Mouse (Mus musculus) bone marrow macrophage, adult 2 months (primary cell): ENCODE data around the gene Gipc1. TPM values are rescaled to one million over a fixed set of nuclear protein-coding genes. Genes with fewer than 3 reads are reported as not detected.

Experiments
- H3K27ac ChIP-seq: 2 replicates; pipeline ENCODE4 v1.5.1; 2012; ENCODE audit warnings: low read depth, low read length; ENCODE audit not compliant: insufficient read depth
- H3K4me1 ChIP-seq: 2 replicates; pipeline ENCODE4 v1.6.1; 2012; ENCODE audit warnings: low read length; ENCODE audit not compliant: control insufficient read depth, insufficient read depth
- H3K4me3 ChIP-seq: 2 replicates; pipeline ENCODE4 v1.5.1; 2012; ENCODE audit warnings: mild to moderate bottlenecking, low read length, moderate library complexity; ENCODE audit not compliant: insufficient read depth
- CTCF ChIP-seq: IDR thresholded peaks from 2 replicates; pipeline ENCODE4 v1.5.1; 2012; ENCODE audit warnings: low read depth, mild to moderate bottlenecking, low read length, moderate library complexity
- POLR2A ChIP-seq: IDR thresholded peaks from 2 replicates; pipeline ENCODE4 v1.6.1; 2012; ENCODE audit warnings: mild to moderate bottlenecking, low read depth, low read length, borderline replicate concordance
- polyA plus RNA-seq: library from polyadenylated mRNA; stranded (reverse); fragments of >200 nt; gene quantifications from 2 replicates; pipeline ENCODE4 v1.2.4, GENCODE M21; 2012; ENCODE audit not compliant: missing spikeins, insufficient read depth, insufficient read length

Gene Gipc1
- 25.6 and 32.2 TPM in 2 replicates for polyA plus RNA-seq

DNA sequence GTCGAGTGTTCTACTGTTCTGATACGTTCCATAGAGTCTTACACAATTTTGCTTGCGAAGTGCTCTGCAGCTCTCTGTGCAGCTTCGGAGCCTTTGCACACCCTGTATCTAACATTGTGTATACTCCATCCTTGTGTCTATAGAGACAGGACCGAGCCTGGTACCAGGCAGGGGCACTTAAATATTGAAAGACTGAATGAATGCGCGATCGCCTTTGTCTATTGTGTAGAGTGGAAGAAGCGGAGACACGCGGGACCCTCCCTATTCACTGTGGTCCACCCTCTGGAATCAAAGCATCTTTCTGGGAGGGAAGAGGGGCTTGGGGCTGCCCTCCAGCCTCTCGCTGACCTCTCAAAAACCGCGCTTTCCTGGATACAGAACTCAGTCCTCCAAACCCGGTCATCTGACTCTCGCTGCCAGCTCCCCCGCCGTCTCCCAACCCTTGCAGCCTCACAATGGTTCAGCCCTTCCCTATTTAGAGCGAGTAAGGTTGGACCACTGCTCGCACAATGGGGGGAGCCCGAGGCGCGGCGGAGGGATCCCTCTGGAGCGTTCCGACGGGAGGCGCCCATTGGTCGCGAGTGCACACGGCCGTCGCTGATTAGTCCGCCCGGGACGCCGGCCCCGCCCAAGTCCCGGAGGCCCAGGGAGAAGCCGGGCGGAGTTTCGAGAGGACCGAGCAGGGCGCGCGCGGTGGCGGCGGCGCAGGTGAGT is at the start of gene Gipc1:
Gene Gipc1 (plus strand): TSS at position 648 of the 714 bp plus-strand sequence.
- TF ChIP-seq POLR2A = peak; percentile 71; the same call in 1 of the 2 replicates
- no peak for TF ChIP-seq CTCF
- Histone ChIP-seq H3K4me3 (peak within 1 kb of the TSS; percentile 89), H3K4me1 (peaks cover 10% of the 10 kb centered on the region), H3K27ac (peak within 1 kb of the TSS; percentile 50)

DNA sequence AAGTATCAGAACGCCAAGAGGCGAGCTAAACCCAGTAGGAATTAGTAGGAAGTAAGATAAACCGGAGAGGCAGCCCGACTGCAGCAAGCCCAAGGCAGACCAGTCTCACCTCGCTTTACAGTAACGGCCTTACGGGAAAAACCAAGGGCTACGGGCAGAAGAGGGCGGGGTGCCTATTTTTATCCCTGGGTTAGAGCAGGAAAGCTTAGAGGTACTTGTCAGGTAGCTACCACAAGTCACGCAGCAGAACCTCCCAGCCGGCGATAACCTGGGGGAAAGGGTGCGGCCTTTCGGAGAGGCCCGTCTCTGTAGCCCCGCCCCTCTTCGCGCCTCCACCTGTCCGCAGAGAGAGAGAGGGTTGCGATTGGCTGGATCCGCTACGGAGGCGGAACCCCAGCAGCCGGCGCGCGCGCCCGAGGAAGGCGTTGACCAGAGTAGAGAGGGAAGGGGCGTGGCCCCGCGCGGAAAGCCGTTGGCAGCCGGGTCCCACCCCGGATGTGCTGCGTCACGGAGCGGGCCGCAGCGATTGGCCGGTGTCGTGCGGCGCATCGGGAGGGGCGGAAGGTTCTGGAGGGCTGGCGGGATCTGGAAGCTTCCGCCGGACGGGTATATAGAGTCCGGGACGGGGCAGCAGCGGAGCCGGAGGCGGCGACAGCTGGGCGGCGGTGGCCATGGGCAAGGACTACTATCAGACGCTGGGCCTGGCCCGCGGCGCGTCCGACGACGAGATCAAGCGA is 44.6 kb upstream of the Gipc1 start, which contains the start of the genes Tecr and Dnajb1:
Gene Tecr (minus strand): TSS at position 311 of the 737 bp plus-strand sequence.
Gene Dnajb1 (plus strand): TSS at position 533 of the 737 bp plus-strand sequence.
- H3K27ac ChIP-seq = peak within 1 kb of the TSS; percentile 71
- peak; percentile 78 for TF ChIP-seq POLR2A
- no peak for TF ChIP-seq CTCF
- H3K4me3 ChIP-seq = peak within 1 kb of the TSS; percentile 97
- H3K4me1 ChIP-seq = peaks cover 8% of the 10 kb centered on the region; the same call in 1 of the 2 replicates

DNA sequence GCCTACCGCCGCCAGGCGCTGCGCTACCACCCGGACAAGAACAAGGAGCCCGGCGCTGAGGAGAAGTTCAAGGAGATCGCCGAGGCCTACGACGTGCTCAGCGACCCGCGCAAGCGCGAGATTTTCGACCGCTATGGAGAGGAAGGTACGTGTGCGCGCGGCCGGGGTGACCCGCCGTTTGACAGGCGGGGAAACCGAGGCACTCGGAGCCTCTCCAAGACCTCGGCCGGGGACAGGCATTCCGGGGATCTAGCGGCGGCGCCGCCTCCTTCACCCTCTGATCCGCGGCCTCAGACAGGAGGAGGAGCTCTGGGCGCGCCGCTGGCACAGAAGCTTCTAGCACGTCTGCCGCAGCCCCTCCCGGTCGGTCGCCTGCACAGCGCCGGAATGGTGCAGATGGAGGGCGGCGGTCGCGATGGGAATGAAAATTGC is 44.1 kb upstream of the Gipc1 start:
- peaks cover 8% of the 10 kb centered on the region; the same call in 1 of the 2 replicates for H3K4me1 ChIP-seq
- TF ChIP-seq POLR2A (no peak), CTCF (no peak)

DNA sequence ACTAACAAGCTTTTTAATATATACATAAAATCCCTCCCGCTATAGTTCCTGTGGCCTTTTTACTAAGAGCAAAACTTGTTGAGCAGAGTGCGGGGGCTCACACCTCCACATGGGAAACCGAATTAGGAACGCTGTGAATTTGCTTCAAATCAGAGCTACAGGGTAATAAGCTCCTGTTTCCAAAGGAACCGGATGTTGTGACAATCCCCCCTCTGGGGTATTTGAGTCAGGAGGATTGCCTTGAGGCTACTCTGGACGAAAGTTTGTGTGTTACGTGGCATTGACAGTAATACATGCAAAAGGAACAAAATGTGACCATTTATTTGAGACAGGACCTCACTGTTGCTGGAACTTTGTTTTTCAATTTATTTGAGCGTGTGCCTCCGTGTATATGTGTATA is 43.4 kb upstream of the Gipc1 start:
- Histone ChIP-seq H3K4me1 (peaks cover 8% of the 10 kb centered on the region; the same call in 1 of the 2 replicates), H3K4me3 (peak overlapping the region; percentile 97), H3K27ac (peak overlapping the region; percentile 71; the same call in 1 of the 2 replicates)
- TF ChIP-seq CTCF (no peak), POLR2A (no peak)

More for the DNA sequence above, 44.1 kb upstream of the Gipc1 start:
- peak overlapping the region; percentile 71 for H3K27ac ChIP-seq
- peak overlapping the region; percentile 97 for H3K4me3 ChIP-seq

DNA sequence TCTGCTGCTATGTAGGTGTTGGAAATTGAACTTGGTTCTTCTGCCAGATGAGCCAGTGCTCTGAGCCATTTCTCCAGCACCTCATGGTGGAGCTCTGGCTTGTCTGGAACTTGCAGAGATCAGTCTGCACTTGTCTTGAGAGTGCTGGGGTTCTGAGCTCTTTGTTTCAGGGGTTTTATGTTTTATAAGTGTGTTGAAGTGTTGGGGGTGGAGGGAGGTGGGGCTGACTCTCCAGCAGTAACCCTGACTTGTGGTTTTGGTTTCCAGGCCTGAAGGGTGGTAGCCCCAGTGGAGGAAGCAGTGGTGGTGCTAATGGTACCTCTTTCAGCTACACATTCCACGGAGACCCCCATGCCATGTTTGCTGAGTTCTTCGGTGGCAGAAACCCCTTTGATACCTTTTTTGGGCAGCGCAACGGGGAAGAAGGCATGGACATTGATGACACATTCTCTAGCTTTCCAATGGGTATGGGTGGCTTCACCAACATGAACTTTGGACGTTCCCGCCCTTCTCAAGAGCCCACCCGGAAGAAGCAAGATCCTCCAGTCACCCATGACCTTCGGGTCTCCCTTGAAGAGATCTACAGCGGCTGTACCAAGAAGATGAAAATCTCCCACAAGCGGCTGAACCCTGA is 42.8 kb upstream of the Gipc1 start:
- peaks cover 8% of the 10 kb centered on the region; the same call in 1 of the 2 replicates for H3K4me1 ChIP-seq
- peak overlapping the region; percentile 97 for H3K4me3 ChIP-seq
- no peak for TF ChIP-seq CTCF
- H3K27ac ChIP-seq = no peak overlapping the region

DNA sequence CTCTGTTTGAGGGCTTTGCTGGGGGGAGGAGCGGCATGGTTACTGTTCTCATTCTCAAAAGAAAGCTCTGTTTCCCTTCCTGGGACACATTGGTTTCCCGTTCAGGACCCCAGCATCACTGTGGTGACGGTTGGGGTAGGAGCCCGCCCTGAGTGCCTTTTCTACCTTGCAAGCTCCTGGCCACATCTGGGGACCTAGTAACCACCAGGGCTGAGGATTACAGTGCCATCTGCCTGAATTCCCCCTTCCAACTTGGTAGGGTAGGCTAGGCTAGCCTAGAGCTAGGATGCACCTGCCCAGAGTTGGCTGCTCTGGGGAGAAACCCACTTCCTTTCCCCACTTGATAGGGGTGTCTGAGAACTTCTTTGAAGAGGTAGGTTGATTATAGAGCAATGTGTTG is 40.6 kb upstream of the Gipc1 start:
- TF ChIP-seq POLR2A = no peak
- no peak for TF ChIP-seq CTCF
- H3K4me3 ChIP-seq = no peak overlapping the region
- no peak overlapping the region for H3K27ac ChIP-seq
- peaks cover 6% of the 10 kb centered on the region; the same call in 1 of the 2 replicates for H3K4me1 ChIP-seq

DNA sequence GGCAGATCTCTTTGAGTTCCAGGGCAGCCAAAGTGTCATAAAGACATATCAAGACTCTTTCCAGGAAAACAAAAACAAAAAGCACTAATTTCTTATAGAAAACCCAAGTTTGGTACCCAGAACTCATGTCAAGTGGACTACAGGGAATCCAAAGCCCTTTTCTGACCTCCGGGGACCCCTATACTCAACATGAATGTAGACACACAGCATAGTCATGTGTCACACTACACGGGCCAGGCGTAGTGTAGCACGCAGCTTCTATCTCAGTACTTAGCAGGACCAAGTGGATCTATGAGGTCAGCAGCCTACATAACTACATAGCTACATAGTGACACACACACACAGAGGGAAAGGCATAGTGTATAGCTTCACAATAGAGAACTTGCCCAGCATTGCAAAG is 38.8 kb upstream of the Gipc1 start:
- Histone ChIP-seq H3K27ac (no peak overlapping the region), H3K4me3 (no peak overlapping the region), H3K4me1 (peaks cover 5% of the 10 kb centered on the region; the same call in 1 of the 2 replicates)
- TF ChIP-seq CTCF (no peak), POLR2A (no peak)

DNA sequence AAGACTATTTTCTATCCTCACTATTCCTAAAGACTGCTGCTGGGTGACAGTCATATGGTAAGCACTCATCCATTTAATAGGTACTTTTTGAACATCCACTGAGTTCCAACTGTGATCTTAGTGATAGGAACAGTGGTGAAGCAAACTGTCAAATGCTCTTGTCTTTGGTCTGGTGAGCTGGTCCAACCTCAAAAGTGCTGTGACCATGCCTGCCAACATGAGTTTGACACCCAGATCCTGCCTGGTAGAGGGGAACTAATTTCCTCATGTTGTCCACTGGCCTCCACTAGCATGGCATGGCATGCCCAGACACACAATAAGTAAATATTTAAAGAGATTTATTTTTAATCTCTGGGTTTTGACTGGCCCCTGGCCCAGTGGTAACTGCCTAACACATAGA is 35.9 kb upstream of the Gipc1 start:
- no peak for TF ChIP-seq POLR2A
- no peak for TF ChIP-seq CTCF
- H3K4me3 ChIP-seq = no peak overlapping the region
- no peaks in the 10 kb centered on the region for H3K4me1 ChIP-seq
- no peak overlapping the region for H3K27ac ChIP-seq

DNA sequence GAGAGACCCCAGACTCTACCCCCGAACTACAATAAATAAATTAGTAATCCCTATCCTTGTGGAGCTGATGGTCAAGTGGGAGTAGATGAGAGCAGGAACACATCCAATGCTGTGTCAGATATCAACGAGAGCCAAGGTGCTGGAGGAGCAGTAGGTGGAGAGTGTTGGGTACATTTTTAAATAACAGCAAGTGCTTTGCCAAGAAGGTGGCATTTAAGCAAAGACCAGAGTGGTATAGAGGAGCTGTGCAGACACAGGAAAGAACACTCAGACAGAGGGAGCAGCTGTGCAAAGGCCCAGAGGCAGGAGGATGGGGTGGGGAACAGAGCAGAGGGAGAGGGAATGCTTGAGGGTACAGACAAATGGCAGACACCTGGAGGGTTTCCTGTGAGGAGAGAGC is 35.4 kb upstream of the Gipc1 start:
- TF ChIP-seq POLR2A = no peak
- no peak for TF ChIP-seq CTCF
- Histone ChIP-seq H3K27ac (no peak overlapping the region), H3K4me1 (no peaks in the 10 kb centered on the region), H3K4me3 (no peak overlapping the region)

DNA sequence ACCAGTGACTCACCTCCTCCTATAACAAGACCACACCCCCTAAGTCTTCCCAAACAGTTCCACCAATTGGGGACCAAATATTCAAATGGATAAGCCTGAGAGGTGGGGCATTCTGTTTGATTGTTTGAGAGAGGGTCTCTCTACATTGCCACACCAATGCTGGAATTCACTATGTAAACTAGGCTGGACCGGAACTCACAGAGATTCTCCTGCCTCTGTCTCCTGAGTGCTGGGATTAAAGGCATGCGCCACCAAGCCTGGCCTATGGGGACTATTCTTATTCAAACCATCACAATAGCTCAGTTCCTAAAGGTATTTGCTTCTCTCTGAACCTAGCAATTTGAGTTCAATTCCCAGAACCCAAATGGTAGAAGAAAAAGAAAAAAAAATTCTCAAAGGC is 33.9 kb upstream of the Gipc1 start:
- no peak overlapping the region for H3K4me3 ChIP-seq

More for the DNA sequence above, 33.9 kb upstream of the Gipc1 start:
- no peak for TF ChIP-seq CTCF
- no peak for TF ChIP-seq POLR2A
- Histone ChIP-seq H3K4me1 (0 out of 2 replicates have a peak, but pooled peaks cover 2% of the 10 kb centered on the region), H3K27ac (no peak overlapping the region)
